Mouse (Mus musculus): ENCODE measurements around the gene Fam184b. TPM values are rescaled to one million over a fixed set of nuclear protein-coding genes. Genes with fewer than 3 reads are reported as not detected.

Fam184b gene
- polyA plus RNA-seq, 1 experiment from 2014 or later: 5.0 TPM

DNA sequence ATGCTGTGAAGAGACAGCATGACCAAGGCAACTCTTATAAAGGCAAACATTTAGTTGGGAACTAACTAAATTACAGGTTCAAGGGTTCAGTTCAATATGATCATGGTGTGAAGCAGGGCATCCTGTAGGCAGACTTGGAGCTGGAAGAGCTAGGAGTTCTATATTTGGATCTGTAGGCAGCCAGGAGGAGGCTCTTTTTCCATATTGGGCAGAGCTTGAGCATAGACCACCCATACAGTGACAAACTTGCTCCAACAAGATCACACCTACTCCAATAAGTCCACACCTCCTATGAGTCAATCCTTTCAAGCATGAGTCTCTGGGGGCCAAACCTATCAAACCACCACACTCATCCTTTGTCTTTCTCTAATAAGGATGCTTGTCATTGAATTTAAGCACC lies 9.9 kb downstream of the Fam184b start:
- 0 out of 2 replicates have a peak, but pooled peaks cover 3% of the 10 kb centered on the region for H3K9me3 ChIP-seq (ENCODE audit: control insufficient read depth, low read length)
- ATAC-seq: no peak
- H3K36me3 ChIP-seq (ENCODE audit: control insufficient read depth, insufficient read depth): no peaks in the 10 kb centered on the region
- no peaks in the 10 kb centered on the region for H3K27me3 ChIP-seq (replicated peaks; ENCODE audit: control insufficient read depth, insufficient read depth, low read length)
- H3K27ac ChIP-seq (ENCODE audit: low read length): no peak overlapping the region
- H3K4me3 ChIP-seq (replicated peaks; ENCODE audit: low read length): no peak overlapping the region
- peaks cover 4% of the 10 kb centered on the region; the same call in 1 of the 2 replicates for H3K4me1 ChIP-seq (replicated peaks; ENCODE audit: control insufficient read depth, insufficient read depth, low read length)
- no peak overlapping the region for H3K9ac ChIP-seq (replicated peaks; ENCODE audit: low read depth, low read length)
- H3K4me2 ChIP-seq (ENCODE audit: low read length): no peak overlapping the region

- no peak overlapping the region for H3K4me2 ChIP-seq (ENCODE audit: low read length)
- 0 out of 2 replicates have a peak, but pooled peaks cover 7% of the 10 kb centered on the region for H3K9me3 ChIP-seq (ENCODE audit: control insufficient read depth, low read length)
- H3K4me1 ChIP-seq (replicated peaks; ENCODE audit: control insufficient read depth, insufficient read depth, low read length): peaks cover 4% of the 10 kb centered on the region; the same call in 1 of the 2 replicates
- H3K4me3 ChIP-seq (replicated peaks; ENCODE audit: low read length): no peak overlapping the region
- H3K27ac ChIP-seq (ENCODE audit: low read length): no peak overlapping the region
- WGBS: 0% methylated on average over 1 of the region's 1 CpGs
- H3K27me3 ChIP-seq (replicated peaks; ENCODE audit: control insufficient read depth, insufficient read depth, low read length): no peaks in the 10 kb centered on the region
- no peak overlapping the region for H3K9ac ChIP-seq (replicated peaks; ENCODE audit: low read depth, low read length)
- ATAC-seq: peak; percentile 93
- no peaks in the 10 kb centered on the region for H3K36me3 ChIP-seq (ENCODE audit: control insufficient read depth, insufficient read depth)
Observed at GRCm38 (mm10) chr5:45627771-45628170, 11.6 kb downstream of the Fam184b start.

- no peak overlapping the region for H3K4me3 ChIP-seq (replicated peaks; ENCODE audit: low read length)
- no peaks in the 10 kb centered on the region for H3K4me1 ChIP-seq (replicated peaks; ENCODE audit: control insufficient read depth, insufficient read depth, low read length)
- 21% methylated on average over 3 of the region's 3 CpGs for WGBS
- no peaks in the 10 kb centered on the region for H3K27me3 ChIP-seq (replicated peaks; ENCODE audit: control insufficient read depth, insufficient read depth, low read length)
- no peak overlapping the region for H3K27ac ChIP-seq (ENCODE audit: low read length)
- no peak overlapping the region for H3K9ac ChIP-seq (replicated peaks; ENCODE audit: low read depth, low read length)
- no peak overlapping the region for H3K4me2 ChIP-seq (ENCODE audit: low read length)
- H3K36me3 ChIP-seq (ENCODE audit: control insufficient read depth, insufficient read depth): no peaks in the 10 kb centered on the region
- no peak for ATAC-seq
- H3K9me3 ChIP-seq (ENCODE audit: control insufficient read depth, low read length): 0 out of 2 replicates have a peak, but pooled peaks cover 7% of the 10 kb centered on the region
Observed at GRCm38 (mm10) chr5:45621511-45621910, 17.9 kb downstream of the Fam184b start.

GRCm38 (mm10) chr5:45599056-45599455 lies 40.4 kb downstream of the Fam184b start:
- ATAC-seq: no peak
- no peak overlapping the region for H3K4me2 ChIP-seq (ENCODE audit: low read length)
- H3K36me3 ChIP-seq (ENCODE audit: control insufficient read depth, insufficient read depth): no peaks in the 10 kb centered on the region
- H3K27ac ChIP-seq (ENCODE audit: low read length): no peak overlapping the region
- no peak overlapping the region for H3K4me3 ChIP-seq (replicated peaks; ENCODE audit: low read length)
- no peaks in the 10 kb centered on the region for H3K27me3 ChIP-seq (replicated peaks; ENCODE audit: control insufficient read depth, insufficient read depth, low read length)
- H3K9ac ChIP-seq (replicated peaks; ENCODE audit: low read depth, low read length): no peak overlapping the region
- H3K4me1 ChIP-seq (replicated peaks; ENCODE audit: control insufficient read depth, insufficient read depth, low read length): peaks cover 9% of the 10 kb centered on the region
- WGBS: 24% methylated on average over 4 of the region's 4 CpGs
- H3K9me3 ChIP-seq (ENCODE audit: control insufficient read depth, low read length): no peaks in the 10 kb centered on the region

- ATAC-seq: peak; percentile 98
- no peak overlapping the region for H3K9ac ChIP-seq (replicated peaks; ENCODE audit: low read depth, low read length)
- H3K4me3 ChIP-seq (replicated peaks; ENCODE audit: low read length): no peak overlapping the region
- H3K4me1 ChIP-seq (replicated peaks; ENCODE audit: control insufficient read depth, insufficient read depth, low read length): peaks cover 9% of the 10 kb centered on the region
- no peak overlapping the region; the same call in 1 of the 2 replicates for H3K27ac ChIP-seq (ENCODE audit: low read length)
- no peaks in the 10 kb centered on the region for H3K36me3 ChIP-seq (ENCODE audit: control insufficient read depth, insufficient read depth)
- H3K4me2 ChIP-seq (ENCODE audit: low read length): no peak overlapping the region
- WGBS: 19% methylated on average over 3 of the region's 3 CpGs
- no peaks in the 10 kb centered on the region for H3K9me3 ChIP-seq (ENCODE audit: control insufficient read depth, low read length)
- H3K27me3 ChIP-seq (replicated peaks; ENCODE audit: control insufficient read depth, insufficient read depth, low read length): no peaks in the 10 kb centered on the region
Observed at GRCm38 (mm10) chr5:45595363-45596039, 43.9 kb downstream of the Fam184b start.

DNA sequence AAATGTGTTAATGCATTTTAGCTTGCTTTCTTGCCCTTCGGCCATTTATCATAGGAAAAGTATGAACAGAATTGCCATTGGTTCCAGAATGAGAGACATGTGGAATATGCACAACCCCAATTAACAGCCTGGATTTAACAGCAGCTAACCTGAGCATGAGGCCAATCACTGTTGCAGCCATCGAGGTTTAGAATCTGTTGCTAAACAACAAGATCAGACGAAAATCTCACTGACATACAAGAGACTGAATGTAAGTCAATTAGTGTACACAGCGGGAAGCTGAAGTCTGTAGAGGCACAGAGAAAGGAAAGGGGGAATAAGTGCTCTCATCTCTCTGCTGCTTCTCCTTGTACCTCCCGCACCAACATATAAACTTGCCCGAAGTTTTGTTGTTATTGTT lies 46.1 kb downstream of the Fam184b start:
- H3K9me3 ChIP-seq (ENCODE audit: control insufficient read depth, low read length): no peaks in the 10 kb centered on the region
- no peak overlapping the region for H3K27ac ChIP-seq (ENCODE audit: low read length)
- no peak for ATAC-seq
- no peak overlapping the region for H3K9ac ChIP-seq (replicated peaks; ENCODE audit: low read depth, low read length)
- no peaks in the 10 kb centered on the region for H3K27me3 ChIP-seq (replicated peaks; ENCODE audit: control insufficient read depth, insufficient read depth, low read length)
- no peak overlapping the region for H3K4me3 ChIP-seq (replicated peaks; ENCODE audit: low read length)
- no peaks in the 10 kb centered on the region for H3K36me3 ChIP-seq (ENCODE audit: control insufficient read depth, insufficient read depth)
- WGBS: 40% methylated on average over 6 of the region's 6 CpGs
- peaks cover 9% of the 10 kb centered on the region for H3K4me1 ChIP-seq (replicated peaks; ENCODE audit: control insufficient read depth, insufficient read depth, low read length)
- H3K4me2 ChIP-seq (ENCODE audit: low read length): no peak overlapping the region

- H3K4me2 ChIP-seq (ENCODE audit: low read length): no peak overlapping the region
Observed at GRCm38 (mm10) chr5:45590094-45590493, 49.3 kb downstream of the Fam184b start.

GRCm38 (mm10) chr5:45584601-45585000 lies 54.8 kb downstream of the Fam184b start:
- Histone ChIP-seq H3K27me3 (replicated peaks; ENCODE audit: control insufficient read depth, insufficient read depth, low read length) (no peaks in the 10 kb centered on the region), H3K9me3 (ENCODE audit: control insufficient read depth, low read length) (peaks cover 4% of the 10 kb centered on the region; the same call in 1 of the 2 replicates), H3K4me3 (replicated peaks; ENCODE audit: low read length) (no peak overlapping the region), H3K4me2 (ENCODE audit: low read length) (no peak overlapping the region), H3K36me3 (ENCODE audit: control insufficient read depth, insufficient read depth) (no peaks in the 10 kb centered on the region), H3K4me1 (replicated peaks; ENCODE audit: control insufficient read depth, insufficient read depth, low read length) (no peaks in the 10 kb centered on the region), H3K9ac (replicated peaks; ENCODE audit: low read depth, low read length) (no peak overlapping the region), H3K27ac (ENCODE audit: low read length) (no peak overlapping the region)
- ATAC-seq: no peak
- WGBS: 92% methylated on average over 8 of the region's 8 CpGs

More at GRCm38 (mm10) chr5:45590094-45590493, 49.3 kb downstream of the Fam184b start:
- peaks cover 4% of the 10 kb centered on the region; the same call in 1 of the 2 replicates for H3K9me3 ChIP-seq (ENCODE audit: control insufficient read depth, low read length)
- no peaks in the 10 kb centered on the region for H3K27me3 ChIP-seq (replicated peaks; ENCODE audit: control insufficient read depth, insufficient read depth, low read length)
- no peaks in the 10 kb centered on the region for H3K36me3 ChIP-seq (ENCODE audit: control insufficient read depth, insufficient read depth)
- no peak overlapping the region for H3K4me3 ChIP-seq (replicated peaks; ENCODE audit: low read length)
- H3K27ac ChIP-seq (ENCODE audit: low read length): no peak overlapping the region
- 81% methylated on average over 4 of the region's 4 CpGs for WGBS
- no peaks in the 10 kb centered on the region; the same call in 1 of the 2 replicates for H3K4me1 ChIP-seq (replicated peaks; ENCODE audit: control insufficient read depth, insufficient read depth, low read length)
- H3K9ac ChIP-seq (replicated peaks; ENCODE audit: low read depth, low read length): no peak overlapping the region
- ATAC-seq: no peak

GRCm38 (mm10) chr5:45580279-45580678 lies 59.1 kb downstream of the Fam184b start:
- Histone ChIP-seq H3K9me3 (ENCODE audit: control insufficient read depth, low read length) (no peaks in the 10 kb centered on the region), H3K27ac (ENCODE audit: low read length) (no peak overlapping the region), H3K4me1 (replicated peaks; ENCODE audit: control insufficient read depth, insufficient read depth, low read length) (no peaks in the 10 kb centered on the region), H3K27me3 (replicated peaks; ENCODE audit: control insufficient read depth, insufficient read depth, low read length) (no peaks in the 10 kb centered on the region), H3K4me3 (replicated peaks; ENCODE audit: low read length) (no peak overlapping the region), H3K36me3 (ENCODE audit: control insufficient read depth, insufficient read depth) (no peaks in the 10 kb centered on the region), H3K4me2 (ENCODE audit: low read length) (no peak overlapping the region), H3K9ac (replicated peaks; ENCODE audit: low read depth, low read length) (no peak overlapping the region)
- ATAC-seq: no peak
- 89% methylated on average over 10 of the region's 10 CpGs for WGBS
